Mouse (Mus musculus) liver, adult 2 months (tissue): ENCODE measurements around the gene Nat8f3.

Experiments
- CTCF ChIP-seq: fragments of 200-500 bp; IDR thresholded peaks from 2 replicates; pipeline ENCODE4 v1.5.1; 2011; ENCODE audit warnings: low read depth, low read length, control low read depth
- POLR2A ChIP-seq: fragments of 200-500 bp; IDR thresholded peaks from 2 replicates; pipeline ENCODE4 v1.6.1; 2011; ENCODE audit warnings: low read length, control low read depth; ENCODE audit not compliant: insufficient read depth; ENCODE audit errors: extremely low read depth

DNA sequence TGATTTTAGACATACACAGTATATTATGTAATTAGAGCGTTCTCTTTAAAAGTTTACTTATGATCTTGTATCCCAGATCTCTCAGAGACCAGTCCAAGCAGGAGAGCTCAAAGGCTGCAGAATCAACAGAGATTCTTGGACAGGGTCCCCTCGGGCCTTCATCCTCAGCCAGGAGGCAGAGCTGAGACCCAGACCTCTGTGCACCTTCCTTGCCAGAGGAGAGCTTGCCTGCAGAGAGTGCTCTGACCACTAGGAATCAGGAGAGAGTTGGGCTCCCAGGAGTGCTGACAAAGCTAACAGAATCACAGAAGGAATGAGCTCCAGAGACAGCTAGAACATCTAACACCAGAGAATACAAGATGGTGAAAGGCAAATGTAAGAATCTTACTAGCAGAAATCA, 47.8 kb upstream of the Nat8f3 start:
- no peak for TF ChIP-seq CTCF
- TF ChIP-seq POLR2A: no peak
